Mouse (Mus musculus): ENCODE results near the gene Nsg2. TPM values are rescaled to one million over a fixed set of nuclear protein-coding genes. Genes with fewer than 3 reads are reported as not detected.

Gene Nsg2
- total RNA-seq, 2 experiments from 2014 or later, result 759 to 774 TPM

GRCm38 (mm10) chr11:32063775-32064510, 63.7 kb downstream of the Nsg2 start:
- intact Hi-C loops (cut with DNase I), result loop anchor here (5.0 kb wide), 1 partner anchor 62 kb away; the partner anchor contains the start of gene Nsg2
- no peak for DNase-seq (ENCODE audit: low spot score in 2 of 2)

DNA sequence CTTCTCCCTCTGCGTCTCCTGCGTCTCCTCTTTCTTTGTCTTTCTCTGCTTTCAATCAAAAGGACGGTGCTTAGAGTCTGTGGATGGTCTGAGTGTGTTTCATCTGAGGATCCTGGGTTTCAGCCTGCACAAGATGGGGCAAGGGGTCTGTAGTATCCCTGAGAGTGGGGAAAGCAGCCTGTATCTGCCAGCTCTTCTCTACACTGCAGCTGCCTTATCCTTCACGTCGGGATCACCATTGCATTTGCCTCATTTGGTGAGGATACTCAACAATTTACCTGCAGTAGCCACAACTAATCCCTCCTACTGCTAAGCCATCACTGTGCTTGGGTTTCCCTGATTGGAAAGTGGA, 64.2 kb downstream of the Nsg2 start:
- intact Hi-C loops (cut with DNase I), result loop anchor here (5.0 kb wide), 1 partner anchor 62 kb away; the partner anchor contains the start of gene Nsg2
- DNase-seq (ENCODE audit: low spot score in 2 of 2), result no peak

DNA sequence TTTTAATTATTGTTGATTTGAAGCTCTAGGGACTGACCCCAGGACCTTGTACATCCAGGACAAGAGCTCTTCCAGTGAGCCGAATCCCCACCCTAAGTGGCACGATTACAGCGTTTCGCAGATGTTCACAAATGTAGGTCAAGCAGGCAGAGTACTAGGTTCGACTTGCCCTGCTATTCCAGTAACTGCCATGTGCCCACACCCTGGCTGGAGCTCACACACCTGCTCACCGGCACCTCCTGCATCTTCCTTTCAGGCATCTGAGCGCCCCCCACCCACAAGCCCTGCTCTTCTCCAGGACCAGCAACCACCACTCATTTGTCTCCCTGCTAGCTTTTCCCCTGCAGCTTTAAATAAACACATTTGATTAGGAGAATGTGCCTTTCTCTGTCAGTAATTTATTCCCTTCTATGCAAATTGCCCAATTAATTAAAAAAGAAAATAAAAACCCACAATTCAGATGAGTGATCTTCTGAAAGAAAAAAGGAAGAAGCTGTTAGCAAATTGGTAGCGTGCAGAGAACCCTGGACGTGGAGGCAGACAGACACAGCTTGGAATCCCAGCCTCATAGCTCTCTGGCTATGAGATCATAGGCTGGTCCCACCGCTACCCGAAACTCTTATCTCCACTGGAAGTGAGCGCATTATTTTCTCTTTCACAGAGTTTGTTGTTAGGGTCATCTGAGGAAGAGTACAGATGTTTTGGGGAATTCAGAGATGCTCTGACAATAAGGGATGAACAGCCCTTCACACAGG, 68.7 kb downstream of the Nsg2 start:
- no peak for DNase-seq (ENCODE audit: low spot score in 2 of 2)
- intact Hi-C loops (cut with DNase I), result no loop called here

- intact Hi-C loops (cut with DNase I), result no loop called here
- DNase-seq (ENCODE audit: low spot score in 2 of 2), result no peak
These were observed 74.9 kb downstream of the Nsg2 start for GRCm38 (mm10) chr11:32075163-32075562.

GRCm38 (mm10) chr11:32083462-32083861, 83.2 kb downstream of the Nsg2 start:
- intact Hi-C loops (cut with DNase I), result no loop called here
- peak; percentile 52 to 79 for DNase-seq (ENCODE audit: low spot score in 2 of 2)

- intact Hi-C loops (cut with DNase I), result loop anchor here (5.0 kb wide), 1 partner anchor 84 kb away; the partner anchor contains the start of gene Nsg2
- no peak for DNase-seq (ENCODE audit: low spot score in 2 of 2)
These were observed 86.3 kb downstream of the Nsg2 start for GRCm38 (mm10) chr11:32086525-32086924.

DNA sequence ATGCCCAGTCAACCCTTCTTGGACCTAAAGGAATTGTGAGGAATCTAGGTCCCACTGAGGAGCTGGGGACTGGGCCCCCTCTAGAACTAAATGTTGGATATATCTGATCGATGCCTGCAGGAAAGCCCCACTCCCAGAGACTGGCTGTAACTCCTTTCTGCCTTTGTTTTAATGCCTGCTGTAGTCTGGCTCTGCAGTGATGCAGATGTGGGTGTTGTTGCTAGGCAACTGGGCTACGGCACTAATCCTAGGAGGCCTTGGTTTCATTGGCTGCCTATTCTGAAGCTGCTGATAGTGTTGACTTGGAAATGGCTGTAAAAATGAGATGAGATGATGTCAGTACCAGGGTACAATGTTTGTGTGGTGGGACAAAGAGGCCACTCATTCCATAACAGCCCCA, 87.1 kb downstream of the Nsg2 start:
- intact Hi-C loops (cut with DNase I), result loop anchor here (5.0 kb wide), 1 partner anchor 85 kb away; the partner anchor contains the start of gene Nsg2
- DNase-seq (ENCODE audit: low spot score in 2 of 2), result peak; percentile 87 to 96

GRCm38 (mm10) chr11:32087779-32088442, 87.6 kb downstream of the Nsg2 start:
- intact Hi-C loops (cut with DNase I), result loop anchor here (5.0 kb wide), 1 partner anchor 86 kb away; the partner anchor contains the start of gene Nsg2
- no peak for DNase-seq (ENCODE audit: low spot score in 2 of 2)

- no peak for DNase-seq (ENCODE audit: low spot score in 2 of 2)
- intact Hi-C loops (cut with DNase I), result no loop called here
These were observed 95.5 kb downstream of the Nsg2 start for GRCm38 (mm10) chr11:32095793-32096192.

GRCm38 (mm10) chr11:32096346-32096745, 96.1 kb downstream of the Nsg2 start:
- no peak for DNase-seq (ENCODE audit: low spot score in 2 of 2)
- intact Hi-C loops (cut with DNase I), result no loop called here

GRCm38 (mm10) chr11:32101059-32101632, 100.9 kb downstream of the Nsg2 start:
- intact Hi-C loops (cut with DNase I), result no loop called here
- no peak for DNase-seq (ENCODE audit: low spot score in 2 of 2)

GRCm38 (mm10) chr11:32102976-32103375, 102.7 kb downstream of the Nsg2 start:
- DNase-seq (ENCODE audit: low spot score in 2 of 2), result no peak
- intact Hi-C loops (cut with DNase I), result no loop called here

- intact Hi-C loops (cut with DNase I), result no loop called here
- DNase-seq (ENCODE audit: low spot score in 2 of 2), result no peak
These were observed 104.3 kb downstream of the Nsg2 start for GRCm38 (mm10) chr11:32104406-32105116.

DNA sequence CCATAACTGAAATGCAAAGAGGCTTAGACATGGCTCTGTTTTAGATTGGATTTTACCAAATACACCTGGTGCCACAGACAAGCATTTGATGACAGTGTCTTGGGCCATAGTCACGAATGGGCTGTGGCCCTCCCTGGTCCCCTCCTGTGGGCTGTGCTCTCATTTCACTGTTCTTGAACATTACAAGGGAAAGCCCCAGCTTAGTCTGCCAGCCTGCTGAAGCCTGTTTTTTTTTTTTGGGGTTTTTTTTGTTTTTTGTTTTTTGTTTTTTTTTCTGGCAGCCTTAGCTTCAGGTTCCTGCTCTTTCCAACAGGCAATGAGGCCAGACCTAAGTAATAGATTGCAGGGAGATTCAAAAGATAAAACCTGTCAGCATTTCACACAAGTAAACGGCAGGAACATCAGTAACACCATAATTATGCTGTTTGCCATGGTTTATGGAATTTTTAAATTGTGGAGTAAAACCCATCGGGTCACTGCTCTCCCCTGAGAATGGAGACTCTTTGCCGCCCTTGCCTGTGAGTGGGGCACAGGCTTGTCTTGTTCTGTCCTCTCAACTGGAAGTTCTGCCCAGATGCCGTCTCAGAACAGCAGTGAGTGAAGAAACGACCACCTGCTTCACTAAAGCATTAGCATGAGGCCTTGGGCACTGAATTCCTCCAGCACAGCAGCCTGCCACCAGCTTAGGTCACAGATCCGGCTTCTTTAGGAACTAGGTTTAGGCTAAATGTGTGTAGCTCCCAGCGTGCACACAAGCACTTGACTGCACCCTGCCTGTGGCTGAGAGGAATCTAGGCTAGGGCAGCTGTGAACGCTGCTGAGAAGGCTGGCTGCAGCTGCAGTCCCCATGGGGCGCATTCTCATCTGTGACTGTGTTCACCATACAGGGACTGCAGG, 105.7 kb downstream of the Nsg2 start:
- intact Hi-C loops (cut with DNase I), result no loop called here
- DNase-seq (ENCODE audit: low spot score in 2 of 2), result peak in 1 of 2 experiments; percentile 34

DNA sequence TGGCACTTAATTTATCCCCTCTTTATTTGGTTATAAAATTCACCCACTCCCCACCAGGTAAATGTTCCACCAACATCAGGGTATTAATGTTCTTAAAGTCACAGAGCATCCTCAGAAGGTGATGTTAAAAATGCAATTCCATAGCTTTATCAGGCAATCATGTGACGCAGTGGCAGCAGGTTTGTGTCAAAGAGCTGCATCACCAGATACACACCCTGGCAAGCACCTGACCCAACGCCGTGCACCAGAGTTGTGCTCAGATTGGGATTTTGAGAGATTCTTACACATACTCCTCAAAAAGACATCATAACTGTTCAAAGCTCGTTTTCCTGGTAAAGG, 106.4 kb downstream of the Nsg2 start:
- no peak for DNase-seq (ENCODE audit: low spot score in 2 of 2)
- intact Hi-C loops (cut with DNase I), result no loop called here

DNA sequence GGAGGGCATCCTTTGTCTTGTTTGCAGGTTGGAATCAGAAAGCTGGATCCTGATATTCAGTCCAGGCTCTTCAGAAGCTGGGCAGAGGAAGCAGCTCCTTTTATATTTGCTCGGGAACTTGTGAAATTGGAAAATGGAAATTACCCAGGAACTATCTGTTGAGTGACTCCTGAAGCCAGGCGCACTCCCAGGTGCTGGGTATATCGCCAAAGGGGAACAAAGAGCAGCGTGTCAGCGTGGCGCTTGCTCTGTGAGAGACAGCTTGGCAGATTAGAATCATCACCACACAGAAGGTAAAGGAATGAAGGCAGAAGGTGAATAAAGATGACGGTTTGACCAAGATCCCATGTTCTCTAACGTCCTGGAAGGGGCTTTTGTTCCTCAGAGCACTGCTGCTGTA, 108.2 kb downstream of the Nsg2 start:
- intact Hi-C loops (cut with DNase I), result no loop called here
- DNase-seq (ENCODE audit: low spot score in 2 of 2), result no peak

Measured in left cerebral cortex, postnatal 14 days (tissue).